Mouse (Mus musculus) mature B cell (primary cell): Measurements from ENCODE around the gene Gm21454.
"Not testable (repeated sequence)": the region's sequence is repeated elsewhere in the genome, so short reads cannot be mapped to it uniquely, and the experiment has no call there.

Experiments used
- in situ Hi-C: fragments of 300-500 bp; cut with MboI; formaldehyde crosslinking; loops from 2 replicates; pipeline ENCODE4 v1.14.3; 2019

Gene Gm21454

DNA sequence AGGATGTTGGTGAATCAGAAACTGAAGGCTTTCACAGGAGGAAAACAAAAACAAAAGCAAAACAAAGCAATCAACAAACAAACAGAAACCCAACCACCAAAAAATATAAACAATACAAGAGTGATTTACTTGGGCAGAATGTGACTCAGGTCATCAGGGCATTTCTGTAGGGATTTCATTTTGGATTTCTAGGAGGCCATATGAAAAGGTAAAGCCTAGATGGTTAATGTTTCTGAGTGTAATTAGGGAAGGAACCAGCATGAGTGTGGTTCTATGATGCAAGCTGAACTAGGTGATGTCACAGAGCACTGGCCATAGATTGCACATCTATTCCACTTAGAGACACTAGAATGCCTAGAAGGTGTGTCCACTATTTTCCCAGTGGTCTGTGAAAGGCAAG, at the start of gene Gm21454, which contains the start of gene Gm21440:
Gm21454 (plus strand) TSS at position 352 of the 400 bp plus-strand sequence.
Gm21440 (plus strand) TSS at position 301 of the 400 bp plus-strand sequence.
- in situ Hi-C loops, result not testable (repeated sequence)

GRCm38 (mm10) chrY:13223828-13224227, 28.4 kb upstream of the Gm21454 start, which contains the start of gene Gm21828:
Gene Gm21828 (minus strand): TSS chrY:13223928.
- in situ Hi-C loops, result not testable (repeated sequence)

DNA sequence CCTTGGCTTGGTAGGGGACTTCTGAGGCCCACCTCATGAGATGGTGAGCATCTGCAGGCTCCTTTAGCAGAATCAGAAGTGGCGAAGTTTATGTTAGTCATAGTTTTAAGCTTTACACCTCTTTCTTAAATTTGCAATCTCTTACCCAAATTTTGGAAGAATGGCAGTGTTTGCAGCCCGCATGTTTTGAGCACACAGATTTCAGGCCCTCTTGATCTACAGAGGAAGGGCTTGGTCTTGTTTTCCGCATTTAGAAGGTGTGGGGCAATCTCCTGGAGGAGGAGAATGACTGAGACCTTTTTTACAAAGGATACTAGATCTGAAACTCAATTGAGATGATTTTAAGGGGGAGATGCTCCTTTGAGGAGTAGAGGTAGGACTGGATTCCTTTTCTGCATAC, 96.7 kb downstream of the Gm21454 start, which contains the start of gene Gm21725:
Gm21725 (minus strand) TSS at position 101 of the 400 bp plus-strand sequence.
- in situ Hi-C loops, result not testable (repeated sequence)
